Mouse (Mus musculus) ES-Bruce4 (cell line): ENCODE data around the gene Fam241a.

Experiments used
- CTCF ChIP-seq: IDR thresholded peaks from one replicate; pipeline ENCODE4 v1.8.1; 2011; ENCODE audit warnings: low read depth, low read length
- EP300 ChIP-seq: IDR thresholded peaks from 2 replicates; pipeline ENCODE4 v1.6.1; 2011; ENCODE audit warnings: low read depth, low read length; ENCODE audit not compliant: insufficient read depth
- POLR2A ChIP-seq: IDR thresholded peaks from one replicate; pipeline ENCODE4 v1.8.1; 2011; ENCODE audit warnings: low read length; ENCODE audit not compliant: insufficient read depth

DNA sequence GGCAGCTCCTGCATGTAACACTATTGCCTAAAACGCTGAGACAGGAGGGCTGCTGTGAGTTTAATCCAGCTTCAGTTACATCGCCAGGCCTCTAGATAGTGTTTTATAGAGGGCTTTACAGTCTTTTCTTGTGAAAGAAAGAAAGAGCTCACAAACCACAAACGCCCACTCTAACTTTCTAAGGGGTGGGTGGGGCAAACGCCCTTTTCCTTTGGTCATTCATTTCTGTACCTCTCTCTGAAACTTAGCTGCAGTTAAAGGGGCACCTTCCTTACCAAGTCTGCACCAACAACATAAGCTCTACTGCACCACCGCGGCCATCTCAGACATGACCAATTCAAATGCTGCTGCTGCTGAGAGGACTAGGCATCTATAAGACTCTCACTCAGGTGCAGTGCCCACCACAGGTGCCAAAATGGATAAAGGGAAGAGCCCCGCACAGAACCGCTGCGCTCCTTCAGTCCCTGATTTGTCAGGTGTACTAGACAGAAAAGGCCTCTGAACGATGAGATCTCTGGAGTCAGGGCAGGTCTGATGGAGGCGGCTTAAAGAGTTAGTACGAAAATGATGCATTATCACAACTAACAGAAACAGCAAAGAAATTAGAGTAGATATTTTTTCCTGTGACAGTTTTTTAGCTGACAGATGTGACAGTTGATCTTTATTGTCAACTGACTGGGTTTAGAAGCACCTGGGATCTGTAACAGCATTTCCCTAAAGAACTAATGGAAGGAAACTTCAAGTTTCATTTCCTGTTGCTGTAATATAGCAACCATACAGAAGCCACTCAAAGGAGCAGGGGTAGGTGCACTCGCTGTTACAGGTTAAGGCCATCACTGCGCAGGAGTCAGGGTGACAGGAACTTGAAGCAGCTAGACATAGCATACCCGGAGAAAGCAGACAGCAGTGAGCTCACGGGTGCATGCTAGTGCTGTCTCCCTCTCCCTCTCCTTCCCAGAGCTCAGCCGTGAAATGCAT is 71.9 kb downstream of the Fam241a start:
- TF ChIP-seq POLR2A (no peak), CTCF (no peak), EP300 (no peak)
